Mouse (Mus musculus): ENCODE data around the gene Spink4. TPM values are rescaled to one million over a fixed set of nuclear protein-coding genes. Genes with fewer than 3 reads are reported as not detected.

Spink4 gene
- polyA plus RNA-seq, 1 experiment from 2014 or later = not detected

DNA sequence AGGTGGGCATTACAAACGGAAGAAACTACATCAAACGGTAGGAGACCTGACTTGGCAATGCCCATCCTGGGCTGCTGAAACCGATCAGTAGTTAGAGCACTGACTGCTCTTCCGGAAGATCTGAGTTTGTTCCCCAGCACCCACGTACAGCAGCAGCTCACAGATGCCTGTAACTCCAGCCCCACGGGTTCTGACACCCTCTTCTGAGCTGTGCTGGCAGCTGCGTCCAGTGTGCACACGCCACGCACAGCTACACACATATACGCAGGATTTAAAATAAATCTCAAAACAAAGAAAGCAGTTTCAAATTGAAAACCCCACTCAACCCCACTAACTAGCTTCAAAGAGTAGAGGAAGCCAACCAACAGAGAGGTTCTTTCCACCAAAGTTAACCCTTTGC, 36.7 kb upstream of the Spink4 start:
- Histone ChIP-seq H3K4me2 (ENCODE audit: low read length) (no peak overlapping the region), H3K9ac (ENCODE audit: low read depth, low read length) (no peak overlapping the region), H3K4me3 (ENCODE audit: low read depth, low read length) (no peak overlapping the region), H3K27ac (ENCODE audit: low read length) (no peak overlapping the region), H3K4me1 (ENCODE audit: control insufficient read depth, insufficient read depth, low read length) (no peaks in the 10 kb centered on the region), H3K36me3 (ENCODE audit: control insufficient read depth, insufficient read depth, low read length) (no peaks in the 10 kb centered on the region), H3K9me3 (replicated peaks; ENCODE audit: control insufficient read depth, low read length, poor library complexity, severe bottlenecking) (no peaks in the 10 kb centered on the region), H3K27me3 (ENCODE audit: control insufficient read depth, insufficient read depth, low read depth, low read length) (no peaks in the 10 kb centered on the region)
- ATAC-seq = no peak
- 77% methylated on average over 10 of the region's 10 CpGs for WGBS

DNA sequence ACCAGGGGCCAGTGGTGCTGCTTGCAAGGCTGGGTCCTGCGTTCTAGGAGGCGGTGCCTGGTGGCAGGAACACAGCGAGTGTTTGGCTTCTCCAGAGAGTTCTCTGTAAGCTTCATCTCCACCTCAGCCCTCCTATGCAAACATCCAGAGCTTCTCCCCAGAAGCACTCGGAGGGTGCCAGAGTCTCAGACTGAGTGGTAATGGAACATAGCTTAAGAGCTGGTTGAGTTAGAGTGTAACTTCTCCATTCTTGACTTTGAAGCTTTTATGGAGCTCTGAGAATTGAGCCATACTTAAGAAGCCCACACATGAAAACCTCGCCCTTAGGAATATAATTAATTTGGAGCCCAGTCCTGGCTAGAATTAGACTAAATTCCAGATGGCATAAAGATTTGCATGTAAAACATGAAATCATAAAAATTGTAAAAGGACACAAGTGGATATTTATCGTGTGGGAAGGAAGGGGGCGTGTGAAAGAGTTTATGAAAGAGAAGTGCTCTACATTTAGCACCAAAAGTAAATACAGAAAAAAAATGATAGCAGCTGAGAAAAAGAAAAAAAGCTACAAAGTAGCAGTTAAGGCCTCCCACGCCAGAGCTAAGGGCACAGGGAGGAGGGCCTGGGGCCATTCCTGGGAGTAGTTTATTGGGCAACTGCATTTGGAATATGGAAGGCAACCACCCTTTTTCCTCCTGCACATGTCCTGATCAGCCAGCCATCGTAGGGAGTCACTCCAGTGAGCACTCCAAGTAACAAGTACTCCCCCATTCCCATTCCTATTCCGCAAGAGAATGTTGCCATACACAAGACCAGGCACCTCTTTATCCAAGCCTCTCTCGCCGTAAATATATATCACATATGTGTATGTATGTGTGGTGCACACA, 35.3 kb upstream of the Spink4 start:
- WGBS = 89% methylated on average over 12 of the region's 12 CpGs
- H3K4me1 ChIP-seq (ENCODE audit: control insufficient read depth, insufficient read depth, low read length) = no peaks in the 10 kb centered on the region
- no peak overlapping the region for H3K9ac ChIP-seq (ENCODE audit: low read depth, low read length)
- H3K9me3 ChIP-seq (replicated peaks; ENCODE audit: control insufficient read depth, low read length, poor library complexity, severe bottlenecking) = no peaks in the 10 kb centered on the region
- no peaks in the 10 kb centered on the region for H3K27me3 ChIP-seq (ENCODE audit: control insufficient read depth, insufficient read depth, low read depth, low read length)
- H3K4me2 ChIP-seq (ENCODE audit: low read length) = no peak overlapping the region
- no peak for ATAC-seq
- no peak overlapping the region for H3K4me3 ChIP-seq (ENCODE audit: low read depth, low read length)
- H3K27ac ChIP-seq (ENCODE audit: low read length) = no peak overlapping the region
- no peaks in the 10 kb centered on the region for H3K36me3 ChIP-seq (ENCODE audit: control insufficient read depth, insufficient read depth, low read length)

- Histone ChIP-seq H3K9me3 (replicated peaks; ENCODE audit: control insufficient read depth, low read length, poor library complexity, severe bottlenecking) (no peaks in the 10 kb centered on the region), H3K27ac (ENCODE audit: low read length) (no peak overlapping the region), H3K4me1 (ENCODE audit: control insufficient read depth, insufficient read depth, low read length) (no peaks in the 10 kb centered on the region), H3K27me3 (ENCODE audit: control insufficient read depth, insufficient read depth, low read depth, low read length) (no peaks in the 10 kb centered on the region), H3K9ac (ENCODE audit: low read depth, low read length) (no peak overlapping the region), H3K4me2 (ENCODE audit: low read length) (no peak overlapping the region), H3K36me3 (ENCODE audit: control insufficient read depth, insufficient read depth, low read length) (no peaks in the 10 kb centered on the region), H3K4me3 (ENCODE audit: low read depth, low read length) (no peak overlapping the region)
- no peak for ATAC-seq
- WGBS = 91% methylated on average over 2 of the region's 2 CpGs
These were observed 34.7 kb upstream of the Spink4 start for GRCm38 (mm10) chr4:40885166-40885525.

GRCm38 (mm10) chr4:40885883-40886282, 34.0 kb upstream of the Spink4 start:
- Histone ChIP-seq H3K9ac (ENCODE audit: low read depth, low read length) (no peak overlapping the region), H3K4me3 (ENCODE audit: low read depth, low read length) (no peak overlapping the region), H3K9me3 (replicated peaks; ENCODE audit: control insufficient read depth, low read length, poor library complexity, severe bottlenecking) (no peaks in the 10 kb centered on the region), H3K27ac (ENCODE audit: low read length) (no peak overlapping the region), H3K4me2 (ENCODE audit: low read length) (no peak overlapping the region), H3K36me3 (ENCODE audit: control insufficient read depth, insufficient read depth, low read length) (no peaks in the 10 kb centered on the region), H3K27me3 (ENCODE audit: control insufficient read depth, insufficient read depth, low read depth, low read length) (no peaks in the 10 kb centered on the region), H3K4me1 (ENCODE audit: control insufficient read depth, insufficient read depth, low read length) (no peaks in the 10 kb centered on the region)
- no peak for ATAC-seq
- WGBS = 84% methylated on average over 4 of the region's 4 CpGs

DNA sequence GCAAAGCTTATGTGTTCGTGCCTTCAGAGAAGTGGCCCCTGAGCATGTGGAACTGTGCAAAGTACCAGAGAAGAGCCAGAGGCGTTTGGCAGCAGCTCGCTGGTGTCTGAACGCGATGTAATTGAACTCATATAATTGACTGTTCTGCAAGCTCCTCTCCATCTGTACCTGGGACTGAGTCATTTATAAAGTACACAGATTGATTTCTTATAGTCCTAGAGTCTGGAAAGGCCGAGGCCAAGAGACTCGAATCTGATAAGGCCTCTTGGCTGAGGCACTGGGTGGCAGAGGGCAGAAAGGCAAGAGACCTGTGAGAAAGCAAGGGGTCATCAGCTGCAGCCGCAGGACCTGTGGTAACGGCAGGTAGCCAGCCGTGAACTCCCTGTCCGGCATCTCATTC, 31.0 kb upstream of the Spink4 start:
- Histone ChIP-seq H3K36me3 (ENCODE audit: control insufficient read depth, insufficient read depth, low read length) (no peaks in the 10 kb centered on the region), H3K9ac (ENCODE audit: low read depth, low read length) (no peak overlapping the region), H3K4me3 (ENCODE audit: low read depth, low read length) (no peak overlapping the region), H3K9me3 (replicated peaks; ENCODE audit: control insufficient read depth, low read length, poor library complexity, severe bottlenecking) (no peaks in the 10 kb centered on the region), H3K27me3 (ENCODE audit: control insufficient read depth, insufficient read depth, low read depth, low read length) (no peaks in the 10 kb centered on the region), H3K4me1 (ENCODE audit: control insufficient read depth, insufficient read depth, low read length) (no peaks in the 10 kb centered on the region), H3K27ac (ENCODE audit: low read length) (no peak overlapping the region), H3K4me2 (ENCODE audit: low read length) (no peak overlapping the region)
- whole genome bisulfite sequencing = 84% methylated on average over 11 of the region's 11 CpGs
- ATAC-seq = no peak

DNA sequence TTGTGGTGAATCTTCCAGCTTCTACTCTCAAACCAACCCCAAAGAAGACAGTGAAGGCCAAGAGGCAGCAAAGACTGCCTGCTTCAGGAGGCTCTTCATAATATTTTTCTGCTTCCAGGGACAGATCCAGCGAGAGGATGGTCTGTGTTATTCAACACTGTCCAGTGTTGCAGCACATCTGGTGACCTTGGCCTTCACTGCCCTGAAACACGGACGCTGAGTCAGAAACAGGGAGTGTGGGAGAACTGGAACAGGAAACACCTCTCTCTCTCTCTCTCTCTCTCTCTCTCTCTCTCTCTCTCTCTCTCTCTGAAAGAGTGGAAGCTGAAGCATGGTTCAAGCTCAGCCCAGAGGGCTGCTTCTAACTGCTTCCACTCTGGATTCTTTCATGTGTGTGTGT, 30.6 kb upstream of the Spink4 start:
- Histone ChIP-seq H3K27ac (ENCODE audit: low read length) (no peak overlapping the region), H3K27me3 (ENCODE audit: control insufficient read depth, insufficient read depth, low read depth, low read length) (no peaks in the 10 kb centered on the region), H3K4me3 (ENCODE audit: low read depth, low read length) (no peak overlapping the region), H3K4me2 (ENCODE audit: low read length) (no peak overlapping the region), H3K4me1 (ENCODE audit: control insufficient read depth, insufficient read depth, low read length) (no peaks in the 10 kb centered on the region), H3K9me3 (replicated peaks; ENCODE audit: control insufficient read depth, low read length, poor library complexity, severe bottlenecking) (no peaks in the 10 kb centered on the region), H3K36me3 (ENCODE audit: control insufficient read depth, insufficient read depth, low read length) (no peaks in the 10 kb centered on the region), H3K9ac (ENCODE audit: low read depth, low read length) (no peak overlapping the region)
- no peak for ATAC-seq
- 76% methylated on average over 3 of the region's 3 CpGs for WGBS

- Histone ChIP-seq H3K27me3 (ENCODE audit: control insufficient read depth, insufficient read depth, low read depth, low read length) (no peaks in the 10 kb centered on the region), H3K4me3 (ENCODE audit: low read depth, low read length) (no peak overlapping the region), H3K36me3 (ENCODE audit: control insufficient read depth, insufficient read depth, low read length) (no peaks in the 10 kb centered on the region), H3K27ac (ENCODE audit: low read length) (no peak overlapping the region), H3K4me2 (ENCODE audit: low read length) (no peak overlapping the region), H3K9me3 (replicated peaks; ENCODE audit: control insufficient read depth, low read length, poor library complexity, severe bottlenecking) (no peaks in the 10 kb centered on the region), H3K9ac (ENCODE audit: low read depth, low read length) (no peak overlapping the region), H3K4me1 (ENCODE audit: control insufficient read depth, insufficient read depth, low read length) (no peaks in the 10 kb centered on the region)
- 88% methylated on average over 4 of the region's 4 CpGs for WGBS
- ATAC-seq = no peak
These were observed 29.9 kb upstream of the Spink4 start for GRCm38 (mm10) chr4:40889983-40890382.

GRCm38 (mm10) chr4:40891206-40891605, 28.6 kb upstream of the Spink4 start:
- H3K27me3 ChIP-seq (ENCODE audit: control insufficient read depth, insufficient read depth, low read depth, low read length) = no peaks in the 10 kb centered on the region
- H3K4me3 ChIP-seq (ENCODE audit: low read depth, low read length) = no peak overlapping the region
- H3K9me3 ChIP-seq (replicated peaks; ENCODE audit: control insufficient read depth, low read length, poor library complexity, severe bottlenecking) = no peaks in the 10 kb centered on the region
- no peaks in the 10 kb centered on the region for H3K36me3 ChIP-seq (ENCODE audit: control insufficient read depth, insufficient read depth, low read length)
- H3K27ac ChIP-seq (ENCODE audit: low read length) = no peak overlapping the region
- no peak overlapping the region for H3K9ac ChIP-seq (ENCODE audit: low read depth, low read length)
- H3K4me1 ChIP-seq (ENCODE audit: control insufficient read depth, insufficient read depth, low read length) = no peaks in the 10 kb centered on the region
- H3K4me2 ChIP-seq (ENCODE audit: low read length) = no peak overlapping the region
- 78% methylated on average over 5 of the region's 5 CpGs for WGBS
- ATAC-seq = no peak

- H3K9ac ChIP-seq (ENCODE audit: low read depth, low read length) = no peak overlapping the region
- no peaks in the 10 kb centered on the region for H3K27me3 ChIP-seq (ENCODE audit: control insufficient read depth, insufficient read depth, low read depth, low read length)
- no peaks in the 10 kb centered on the region for H3K36me3 ChIP-seq (ENCODE audit: control insufficient read depth, insufficient read depth, low read length)
- no peaks in the 10 kb centered on the region for H3K4me1 ChIP-seq (ENCODE audit: control insufficient read depth, insufficient read depth, low read length)
- H3K4me2 ChIP-seq (ENCODE audit: low read length) = no peak overlapping the region
- 94% methylated on average over 3 of the region's 3 CpGs for WGBS
- H3K27ac ChIP-seq (ENCODE audit: low read length) = no peak overlapping the region
- no peaks in the 10 kb centered on the region for H3K9me3 ChIP-seq (replicated peaks; ENCODE audit: control insufficient read depth, low read length, poor library complexity, severe bottlenecking)
- ATAC-seq = no peak
- H3K4me3 ChIP-seq (ENCODE audit: low read depth, low read length) = no peak overlapping the region
These were observed 24.7 kb upstream of the Spink4 start for GRCm38 (mm10) chr4:40895118-40895517.

Data from midbrain, embryonic 16.5 days (tissue).